Mouse (Mus musculus) cerebellum, adult 2 months (tissue): Measurements from ENCODE around the gene Slc7a5.

Source experiments
- CTCF ChIP-seq: fragments of 200-500 bp; IDR thresholded peaks from 2 replicates; pipeline ENCODE4 v1.5.1; 2011; ENCODE audit warnings: low read depth, mild to moderate bottlenecking, control low read depth, low read length, moderate library complexity, borderline replicate concordance; ENCODE audit not compliant: insufficient read depth
- POLR2A ChIP-seq: fragments of 200-500 bp; IDR thresholded peaks from 2 replicates; pipeline ENCODE4 v1.6.1; 2011; ENCODE audit warnings: low read length, control low read depth, borderline replicate concordance; ENCODE audit not compliant: insufficient read depth

DNA sequence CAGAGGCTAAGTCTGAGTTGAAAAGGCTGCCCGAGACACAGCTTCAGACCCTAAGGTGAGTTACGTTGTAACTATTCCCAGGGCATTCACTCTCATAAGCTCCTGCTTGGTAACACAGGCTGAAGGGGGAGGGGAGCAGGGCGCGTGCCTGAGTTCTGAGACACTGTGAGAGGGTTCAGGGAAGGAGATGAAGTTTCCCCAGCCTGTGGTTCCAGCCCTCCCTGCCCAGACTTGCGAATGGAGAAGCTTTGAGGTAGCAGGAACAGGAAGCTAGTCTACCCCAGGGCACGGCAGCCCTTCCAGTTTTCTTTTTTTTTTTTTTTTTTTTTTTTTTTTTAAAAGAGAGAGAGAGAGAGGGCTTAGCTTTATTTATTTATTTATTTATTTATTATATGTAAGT, 46.2 kb downstream of the Slc7a5 start:
- TF ChIP-seq POLR2A, result no peak
- no peak for TF ChIP-seq CTCF
